Mouse (Mus musculus): Measurements from ENCODE around the gene Gtf3c1.

Gtf3c1 gene

DNA sequence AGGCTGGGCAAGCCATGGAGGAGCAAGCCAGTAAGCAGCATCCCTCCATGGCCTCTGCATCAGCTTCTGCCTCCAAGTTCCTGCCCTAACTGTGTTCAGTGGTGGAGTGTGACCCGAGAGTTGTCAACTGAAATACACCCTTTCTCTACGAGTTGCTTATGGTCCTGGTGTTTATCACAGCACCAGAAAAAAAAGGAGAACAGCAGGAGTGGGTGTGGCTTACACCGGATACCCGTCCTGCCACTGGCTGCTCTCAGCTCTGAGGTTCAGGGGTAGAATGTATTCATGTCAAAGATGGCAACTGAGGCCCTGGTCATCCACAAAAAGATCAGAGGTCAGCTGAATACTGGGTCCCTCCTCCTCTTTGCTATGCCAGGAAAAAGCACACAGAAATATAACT is 87.5 kb downstream of the Gtf3c1 start:
- no peak for DNase-seq (ENCODE audit: low spot score)

GRCm38 (mm10) chr7:125618016-125618415 is 89.6 kb downstream of the Gtf3c1 start:
- no peak for DNase-seq (ENCODE audit: low spot score)

- no peak for DNase-seq (ENCODE audit: low spot score)
Observed at GRCm38 (mm10) chr7:125615453-125615852, 92.1 kb downstream of the Gtf3c1 start.

- no peak for DNase-seq (ENCODE audit: low spot score)
Observed at GRCm38 (mm10) chr7:125613579-125613978, 94.0 kb downstream of the Gtf3c1 start.

DNA sequence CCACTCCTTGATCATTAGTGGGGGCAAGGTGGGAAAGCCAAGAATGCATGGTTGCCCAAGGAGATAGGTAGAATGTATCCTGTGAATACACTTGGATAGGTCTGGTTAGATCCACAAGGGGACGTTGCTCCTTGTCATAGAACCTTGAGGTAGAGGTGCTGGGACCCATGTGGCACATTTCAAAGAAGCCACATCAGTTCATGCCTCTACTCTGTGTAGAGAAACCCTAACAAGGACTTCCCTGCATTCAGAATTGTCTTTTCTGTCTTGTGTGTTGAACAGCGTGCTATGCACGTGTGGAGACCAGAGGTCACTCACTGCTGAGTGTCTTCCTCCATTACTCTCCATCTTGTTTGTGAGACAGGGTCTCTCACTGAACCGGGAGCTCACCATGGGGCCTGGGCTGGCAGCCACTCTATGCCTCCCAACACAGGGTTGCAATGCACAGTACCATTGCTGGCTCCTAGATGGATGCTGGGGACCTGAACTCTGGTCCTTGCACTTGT is 99.3 kb downstream of the Gtf3c1 start:
- no peak for DNase-seq (ENCODE audit: low spot score)

DNA sequence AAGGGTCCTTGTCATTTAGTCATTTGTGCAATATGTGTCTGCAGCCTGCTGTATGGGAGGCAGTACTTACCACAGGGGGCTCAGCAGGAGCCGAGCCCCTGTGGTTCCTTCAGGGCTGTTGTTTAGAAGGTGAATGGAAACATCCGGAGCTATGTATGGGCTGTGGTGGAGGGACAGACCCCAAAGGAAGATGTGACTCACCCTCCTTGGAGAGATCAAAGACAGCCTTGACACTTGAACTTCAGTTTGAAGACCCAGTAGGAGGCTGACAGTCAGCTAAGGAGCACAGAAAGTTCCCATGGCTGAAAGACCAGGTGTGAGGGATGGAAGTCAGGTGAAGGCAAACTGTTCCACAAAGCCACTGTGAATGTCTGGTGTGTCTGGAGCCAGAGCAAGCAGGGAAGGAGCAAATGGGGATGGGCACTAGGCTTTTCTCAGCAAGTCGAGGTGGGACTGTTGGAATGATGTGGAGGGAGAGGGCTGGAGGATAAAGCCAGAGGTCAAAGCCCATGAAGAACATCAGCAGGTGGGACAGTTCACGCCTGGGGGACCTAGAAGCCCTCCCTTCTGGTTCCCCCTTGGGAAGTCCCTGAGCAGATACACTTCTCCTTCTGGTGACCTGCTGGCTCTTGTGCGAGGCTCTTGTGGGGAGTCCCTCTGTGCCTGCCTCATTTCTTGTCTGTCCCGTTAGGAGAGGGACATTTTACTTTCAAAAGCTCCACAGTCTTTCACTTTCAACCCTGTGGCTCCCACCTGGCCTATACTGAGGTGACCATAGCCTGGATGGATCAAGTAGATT is 100.0 kb downstream of the Gtf3c1 start:
- no peak for DNase-seq (ENCODE audit: low spot score)

DNA sequence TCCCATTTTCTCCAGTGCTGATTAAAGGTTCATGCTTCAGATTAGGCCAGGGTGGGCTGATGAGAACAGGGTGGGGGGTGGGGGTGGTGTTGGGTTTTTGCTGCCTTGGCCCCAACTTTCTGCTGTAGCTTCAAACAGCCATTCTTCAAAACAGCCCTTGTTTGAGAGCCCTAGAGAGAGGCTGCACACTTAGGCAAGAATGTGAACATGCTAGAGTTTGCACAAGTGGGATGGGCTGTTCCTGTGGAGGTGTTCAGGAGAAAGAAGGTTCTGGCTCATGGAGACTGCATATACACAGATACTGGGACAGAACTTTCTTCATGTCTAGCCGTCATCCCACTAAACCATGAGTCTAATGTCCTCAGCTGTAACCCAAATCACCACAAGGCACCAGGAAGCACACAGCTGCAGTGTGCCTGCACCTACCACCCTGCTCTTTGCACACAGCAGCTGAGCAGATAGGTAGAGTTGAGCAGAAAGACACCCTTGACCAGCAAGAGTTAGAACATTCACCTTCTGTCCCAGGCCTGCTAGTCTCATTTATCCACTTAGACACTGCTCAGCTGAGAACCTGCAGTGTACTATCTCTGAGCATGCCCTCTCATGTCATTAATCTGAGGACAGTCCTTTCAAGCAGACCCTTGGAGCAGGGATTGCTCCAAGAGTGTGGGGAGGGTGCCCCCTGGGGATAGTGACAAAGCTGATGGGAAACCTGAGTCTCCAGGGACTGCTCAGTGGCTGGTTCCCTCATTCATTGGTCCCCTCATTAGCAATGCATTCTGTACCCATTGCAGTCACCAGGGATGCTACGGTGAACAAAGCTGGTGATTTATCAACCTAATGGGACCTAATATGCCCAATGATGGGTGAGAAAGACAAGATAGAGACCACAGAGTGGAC is 101.1 kb downstream of the Gtf3c1 start:
- DNase-seq (ENCODE audit: low spot score), result no peak

DNA sequence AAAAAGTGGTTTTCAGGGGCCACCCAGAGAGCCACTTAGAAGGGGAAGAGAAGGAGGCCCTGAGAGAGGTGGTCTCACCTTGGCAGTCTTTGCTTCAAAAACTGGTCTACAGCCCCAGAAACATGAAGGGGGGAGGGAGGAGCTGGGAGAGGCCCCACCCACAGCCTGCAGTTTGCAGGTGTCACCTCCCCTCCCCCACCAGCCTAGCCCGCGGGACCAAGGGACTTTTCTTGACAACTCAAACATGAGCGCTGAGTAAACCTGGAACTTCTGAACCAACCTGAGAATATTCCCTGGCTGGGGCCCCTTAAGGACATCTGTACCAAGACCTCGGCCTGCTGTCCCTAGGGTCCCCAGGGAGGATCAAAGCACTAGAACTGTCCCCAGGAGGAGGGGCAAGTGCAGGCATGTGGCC is 101.8 kb downstream of the Gtf3c1 start:
- no peak for DNase-seq (ENCODE audit: low spot score)

DNA sequence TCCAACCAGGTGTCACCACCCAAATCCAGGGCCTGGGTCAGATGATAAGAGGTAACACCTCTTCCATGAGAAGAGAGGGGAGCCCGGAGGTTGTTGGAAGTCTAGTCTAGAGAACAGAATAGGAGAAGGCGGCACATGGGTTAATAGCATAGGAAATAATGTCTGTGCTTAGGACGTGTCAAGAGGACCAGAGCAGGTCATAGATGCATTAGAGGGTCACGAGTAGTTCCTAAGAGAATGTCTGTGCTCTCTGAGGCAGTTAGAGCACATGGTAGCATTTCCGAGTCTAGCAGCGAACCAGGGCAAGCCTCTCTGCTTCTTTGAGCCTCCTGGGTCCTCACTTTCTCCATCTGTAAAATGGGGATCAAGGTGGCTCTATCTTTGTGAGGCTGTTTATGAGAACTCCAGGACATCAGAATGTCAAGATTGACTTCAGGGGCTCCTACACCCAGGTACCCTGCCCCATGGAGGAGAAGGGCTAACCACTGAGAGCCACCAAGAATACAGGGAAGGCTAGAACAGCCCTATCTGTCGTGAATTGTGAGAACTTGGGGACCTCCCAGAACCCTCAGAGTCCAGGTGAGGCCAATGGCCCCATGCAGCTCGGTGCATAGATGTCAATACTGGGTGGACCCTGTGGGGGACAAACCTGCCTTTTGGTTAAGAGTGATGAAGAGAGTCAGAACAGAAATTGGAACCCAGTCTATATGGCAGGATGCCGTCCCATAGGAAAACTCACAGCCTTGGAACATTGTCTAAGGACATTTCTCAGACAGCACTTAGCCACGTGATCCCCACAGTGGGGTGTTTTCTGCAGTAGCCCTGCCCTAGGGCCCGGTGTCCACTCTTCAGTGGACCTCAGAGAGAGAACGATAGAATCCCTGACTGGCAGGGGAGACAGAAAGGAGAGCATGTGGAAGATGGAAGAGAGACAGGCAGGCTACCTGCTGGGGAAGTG is 102.9 kb downstream of the Gtf3c1 start:
- no peak for DNase-seq (ENCODE audit: low spot score)

DNA sequence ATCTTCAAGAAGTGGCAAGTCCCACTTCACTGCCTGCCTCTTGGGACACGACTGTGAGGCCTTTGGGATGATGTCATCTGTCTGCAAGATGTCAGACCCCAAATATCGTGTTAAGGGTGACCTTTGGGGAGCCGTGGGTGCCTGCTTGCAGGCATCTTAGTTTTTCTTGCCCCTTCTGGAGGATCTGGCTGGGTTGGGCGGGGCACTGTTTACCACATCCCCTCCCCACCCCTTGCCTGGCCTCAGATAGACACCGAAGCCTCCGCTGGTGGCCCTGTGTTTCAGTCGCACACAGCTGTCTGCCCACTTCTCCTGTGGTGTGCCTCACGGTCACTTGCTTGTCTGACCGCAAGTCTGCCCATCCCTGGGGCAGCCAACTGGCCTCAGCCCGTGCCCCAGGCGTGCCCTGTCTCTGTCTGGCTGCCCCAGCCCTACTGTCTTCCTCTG is 104.4 kb downstream of the Gtf3c1 start, which contains the start of gene Il21r:
Il21r (plus strand) TSS at position 245 of the 447 bp plus-strand sequence.
- DNase-seq (ENCODE audit: low spot score), result no peak

DNA sequence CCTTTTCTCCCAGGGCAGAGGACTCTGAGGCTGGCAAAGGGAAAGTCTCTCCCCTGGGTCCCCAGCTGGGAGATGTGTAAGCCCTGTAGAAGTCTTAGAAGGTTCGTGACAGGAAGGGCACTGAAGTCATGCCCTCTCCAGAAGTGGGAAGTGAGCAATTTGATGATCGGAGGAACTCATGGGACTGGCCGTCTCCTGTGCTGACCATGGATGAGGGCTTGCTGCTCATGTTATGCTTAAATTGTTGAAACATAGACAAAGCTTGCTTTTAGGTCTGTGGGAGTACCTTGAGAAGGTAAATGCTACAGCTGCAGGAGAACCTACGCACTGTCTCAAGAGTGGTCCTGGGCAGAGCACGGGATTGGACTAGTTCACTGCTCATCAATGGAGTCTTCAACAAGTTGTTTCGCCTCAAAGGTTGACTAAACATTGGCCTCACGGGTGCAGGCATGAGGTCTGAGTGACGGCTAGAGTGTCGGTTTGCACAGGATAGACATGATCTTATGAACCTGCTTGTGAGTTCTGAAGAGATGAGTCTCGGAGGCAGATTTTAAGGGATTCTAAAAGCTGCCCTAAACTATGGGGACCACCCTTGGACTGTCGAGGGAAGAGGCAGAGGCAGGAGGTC is 105.6 kb downstream of the Gtf3c1 start:
- DNase-seq (ENCODE audit: low spot score), result no peak

- no peak for DNase-seq (ENCODE audit: low spot score)
Observed at GRCm38 (mm10) chr7:125601280-125601670, 106.3 kb downstream of the Gtf3c1 start.

GRCm38 (mm10) chr7:125600612-125601279 is 106.8 kb downstream of the Gtf3c1 start:
- no peak for DNase-seq (ENCODE audit: low spot score)

- DNase-seq (ENCODE audit: low spot score), result no peak
Observed at GRCm38 (mm10) chr7:125600136-125600535, 107.4 kb downstream of the Gtf3c1 start.

- DNase-seq (ENCODE audit: low spot score), result no peak
Observed at GRCm38 (mm10) chr7:125599373-125599973, 108.1 kb downstream of the Gtf3c1 start.

DNA sequence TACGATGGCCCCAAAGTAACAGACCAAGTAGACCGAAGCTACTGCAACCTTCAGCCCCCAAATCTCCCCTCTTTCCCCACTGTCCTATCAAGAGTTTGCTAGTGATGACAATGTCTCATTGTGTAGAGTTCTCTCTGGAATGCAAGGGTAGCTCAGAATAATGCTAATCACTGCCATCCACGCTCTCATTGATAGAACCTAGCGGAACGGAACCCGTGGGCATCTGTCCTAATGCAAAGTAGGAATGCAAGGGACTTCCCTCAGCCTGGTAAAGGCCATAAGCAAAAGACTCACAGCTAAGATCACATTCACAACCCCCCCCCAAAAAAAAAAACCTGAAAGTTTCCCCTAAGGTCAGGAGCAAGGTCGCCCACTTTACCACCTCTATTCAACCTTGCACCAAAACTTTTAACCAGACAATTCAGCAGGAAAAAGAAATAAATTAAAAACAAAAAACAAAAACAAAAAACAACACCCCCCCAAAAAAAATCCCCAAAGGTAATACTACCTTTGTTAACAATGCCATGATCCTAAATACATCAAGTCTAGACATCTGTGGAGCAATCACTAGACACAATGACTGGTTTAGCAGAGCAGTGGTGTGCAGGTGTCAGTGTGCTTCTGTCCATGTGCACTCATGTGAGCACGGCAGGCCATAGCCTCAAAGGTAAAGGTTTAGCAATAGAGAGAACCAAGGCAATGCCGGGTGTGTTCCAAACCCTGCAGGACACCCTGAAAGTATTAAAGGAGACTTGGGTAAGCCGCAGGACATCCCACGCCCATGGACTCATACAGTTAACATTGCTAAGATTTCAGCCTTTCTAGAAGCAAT is 109.8 kb downstream of the Gtf3c1 start:
- DNase-seq (ENCODE audit: low spot score), result no peak

GRCm38 (mm10) chr7:125597083-125597482 is 110.5 kb downstream of the Gtf3c1 start:
- DNase-seq (ENCODE audit: low spot score), result no peak

DNA sequence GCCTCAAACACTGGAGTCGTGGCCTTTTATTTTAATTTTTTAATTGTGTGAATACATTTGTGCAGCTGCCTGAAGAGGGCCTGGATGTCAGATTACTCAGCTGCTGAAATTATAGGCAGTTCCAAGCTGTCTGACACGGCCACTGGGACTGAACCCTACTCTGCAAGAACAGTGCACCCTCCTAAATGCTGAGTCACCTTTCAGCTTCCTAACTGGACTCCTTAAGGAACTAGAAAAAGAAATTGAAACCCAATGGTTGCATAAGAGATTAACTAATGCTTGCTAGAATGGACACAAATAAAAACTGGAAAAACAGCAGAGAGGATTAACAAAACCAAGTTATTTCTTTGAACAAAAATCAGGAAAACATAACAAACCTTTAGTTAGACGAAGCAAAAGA is 111.2 kb downstream of the Gtf3c1 start:
- no peak for DNase-seq (ENCODE audit: low spot score)

DNA sequence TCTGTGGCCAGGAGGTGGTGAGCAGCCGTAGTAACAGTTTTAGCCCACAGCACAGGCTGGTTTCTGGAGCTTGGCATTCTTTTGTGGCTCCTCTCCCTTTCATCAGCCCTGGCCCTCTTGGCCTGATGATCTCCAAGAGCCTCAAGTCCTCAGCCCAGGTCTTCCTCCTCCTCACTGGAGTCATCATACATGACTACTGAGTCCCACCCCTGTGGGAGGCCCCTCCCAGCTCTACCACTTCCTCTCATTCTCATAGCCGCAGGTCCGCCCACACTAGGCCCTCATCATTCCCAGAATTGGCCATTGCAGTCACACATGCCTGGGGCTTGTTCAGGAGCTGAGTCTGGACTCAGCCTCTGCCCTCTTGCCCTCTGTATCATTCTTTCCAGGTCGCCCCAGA is 113.7 kb downstream of the Gtf3c1 start:
- DNase-seq (ENCODE audit: low spot score), result no peak
